Mouse (Mus musculus) thymus, adult 2 months (tissue): ENCODE results near the gene Tango6.

Experiments used
- CTCF ChIP-seq: fragments of 200-500 bp; IDR thresholded peaks from 2 replicates; pipeline ENCODE4 v1.5.1; 2012; ENCODE audit warnings: mild to moderate bottlenecking, control low read depth, low read length, moderate library complexity, borderline replicate concordance; ENCODE audit not compliant: control insufficient read depth, poor library complexity, insufficient read depth; ENCODE audit errors: extremely low read depth
- POLR2A ChIP-seq: fragments of 200-500 bp; IDR thresholded peaks from 2 replicates; pipeline ENCODE4 v1.6.1; 2012; ENCODE audit warnings: mild to moderate bottlenecking, low read length, control low read depth, moderate library complexity; ENCODE audit not compliant: control insufficient read depth, poor library complexity, insufficient read depth; ENCODE audit errors: extremely low read depth

DNA sequence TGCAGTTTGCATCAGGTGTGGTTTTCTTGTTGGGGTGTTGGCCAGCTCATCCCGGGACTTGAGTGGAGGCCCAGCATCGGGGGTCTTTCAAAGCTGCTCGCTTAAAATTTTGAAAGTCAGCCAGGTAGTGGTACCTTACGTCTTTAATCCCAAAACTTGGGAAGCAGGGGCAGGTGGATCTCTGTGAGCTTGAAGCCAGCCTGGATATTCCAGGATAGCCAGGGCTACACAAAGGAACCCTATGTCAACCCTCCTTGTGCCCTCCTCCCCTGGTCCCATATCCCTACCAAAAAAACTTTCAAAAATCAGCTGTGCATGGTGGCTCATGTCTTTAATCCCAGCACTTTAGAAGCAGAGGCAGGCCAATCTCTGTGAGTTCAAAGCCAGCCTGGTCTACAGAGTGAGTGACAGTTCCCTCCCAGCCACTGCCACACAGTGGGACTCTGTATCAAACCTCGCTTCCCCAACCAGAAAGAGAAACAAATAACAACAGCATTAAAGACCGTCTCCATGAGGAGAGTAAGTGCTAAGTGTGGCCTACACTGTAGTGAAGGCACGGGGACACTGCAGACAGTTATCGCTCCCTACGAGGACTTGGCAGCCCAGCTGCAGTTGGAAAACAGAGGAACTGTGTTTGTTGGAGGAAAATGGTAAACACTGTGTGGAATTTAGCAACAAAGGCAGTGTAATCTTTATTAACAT, 21.5 kb downstream of the Tango6 start:
- TF ChIP-seq CTCF (no peak), POLR2A (no peak)
